Mouse (Mus musculus): ENCODE results near the gene Cgref1. TPM values are rescaled to one million over a fixed set of nuclear protein-coding genes. Genes with fewer than 3 reads are reported as not detected.

Cgref1 gene
- polyA plus RNA-seq, 1 experiment from 2014 or later: 8.5 TPM

GRCm38 (mm10) chr5:30934725-30935461 is 10.5 kb downstream of the Cgref1 start:
- H3K27ac ChIP-seq (ENCODE audit: low read depth, low read length): no peak overlapping the region
- ATAC-seq (ENCODE audit: low FRiP score): no peak
- no peak overlapping the region for H3K9ac ChIP-seq (ENCODE audit: low read length)
- H3K4me2 ChIP-seq: no peak overlapping the region
- H3K27me3 ChIP-seq (ENCODE audit: control insufficient read depth, insufficient read depth, low read length): no peaks in the 10 kb centered on the region
- DNase-seq (ENCODE audit: low spot score, missing footprints): no peak
- no peaks in the 10 kb centered on the region for H3K4me1 ChIP-seq (ENCODE audit: control insufficient read depth, insufficient read depth, low read length)
- no peak overlapping the region for H3K4me3 ChIP-seq (ENCODE audit: low read depth, low read length)
- no peaks in the 10 kb centered on the region for H3K36me3 ChIP-seq (ENCODE audit: control insufficient read depth, insufficient read depth, low read length)
- H3K9me3 ChIP-seq (ENCODE audit: control insufficient read depth, low read length): no peaks in the 10 kb centered on the region
- 91% methylated on average over 5 of the region's 5 CpGs for WGBS

DNA sequence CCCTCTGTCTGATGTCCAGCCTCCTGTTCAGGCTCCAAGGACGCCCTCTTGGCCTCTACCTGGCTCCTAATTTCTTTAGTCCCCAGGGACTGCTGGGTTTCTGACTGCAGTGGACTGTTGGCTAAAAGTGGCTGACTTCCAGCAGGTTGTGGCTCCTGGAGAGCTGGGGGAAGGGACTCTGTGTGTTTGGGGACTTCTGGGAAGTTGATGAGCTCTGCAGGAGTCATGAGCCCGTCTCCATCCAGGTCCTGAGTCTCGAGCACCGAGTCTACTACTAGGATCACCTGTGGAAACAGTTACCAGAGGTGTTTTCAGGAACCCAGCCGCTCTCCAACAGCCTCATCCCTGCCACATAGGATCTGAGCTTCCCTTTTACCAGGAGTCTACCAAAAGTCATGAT is 11.7 kb downstream of the Cgref1 start:
- no peak overlapping the region for H3K4me2 ChIP-seq
- WGBS: 75% methylated on average over 5 of the region's 5 CpGs
- no peaks in the 10 kb centered on the region for H3K4me1 ChIP-seq (ENCODE audit: control insufficient read depth, insufficient read depth, low read length)
- H3K9me3 ChIP-seq (ENCODE audit: control insufficient read depth, low read length): no peaks in the 10 kb centered on the region
- H3K9ac ChIP-seq (ENCODE audit: low read length): no peak overlapping the region
- no peak for ATAC-seq (ENCODE audit: low FRiP score)
- no peak overlapping the region for H3K4me3 ChIP-seq (ENCODE audit: low read depth, low read length)
- H3K36me3 ChIP-seq (ENCODE audit: control insufficient read depth, insufficient read depth, low read length): no peaks in the 10 kb centered on the region
- no peaks in the 10 kb centered on the region for H3K27me3 ChIP-seq (ENCODE audit: control insufficient read depth, insufficient read depth, low read length)
- no peak overlapping the region for H3K27ac ChIP-seq (ENCODE audit: low read depth, low read length)
- no peak for DNase-seq (ENCODE audit: low spot score, missing footprints)

DNA sequence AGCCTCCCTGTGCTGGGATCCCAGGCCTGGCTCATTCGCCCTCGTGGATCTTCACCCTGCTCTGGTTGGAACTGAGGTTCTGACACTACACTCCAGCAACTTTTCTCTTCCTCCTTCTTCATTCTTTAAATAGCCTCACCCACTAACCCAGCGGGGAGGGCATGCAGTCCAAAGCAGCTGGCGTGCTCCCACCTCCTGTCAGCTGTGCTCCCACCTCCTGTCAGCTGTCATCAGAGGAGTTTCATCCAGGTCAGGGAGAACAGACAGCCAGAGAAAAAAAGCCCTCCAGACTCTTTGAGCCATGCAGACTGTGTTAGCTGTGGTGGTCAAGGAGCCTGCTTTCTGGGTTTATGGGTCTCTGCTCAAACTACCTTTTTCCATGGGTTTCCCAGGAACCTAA is 14.0 kb downstream of the Cgref1 start:
- WGBS: 86% methylated on average over 4 of the region's 4 CpGs
- no peaks in the 10 kb centered on the region for H3K4me1 ChIP-seq (ENCODE audit: control insufficient read depth, insufficient read depth, low read length)
- H3K4me2 ChIP-seq: no peak overlapping the region
- H3K27me3 ChIP-seq (ENCODE audit: control insufficient read depth, insufficient read depth, low read length): no peaks in the 10 kb centered on the region
- H3K36me3 ChIP-seq (ENCODE audit: control insufficient read depth, insufficient read depth, low read length): no peaks in the 10 kb centered on the region
- no peak overlapping the region for H3K4me3 ChIP-seq (ENCODE audit: low read depth, low read length)
- no peak for ATAC-seq (ENCODE audit: low FRiP score)
- H3K9me3 ChIP-seq (ENCODE audit: control insufficient read depth, low read length): no peaks in the 10 kb centered on the region
- no peak overlapping the region for H3K9ac ChIP-seq (ENCODE audit: low read length)
- DNase-seq (ENCODE audit: low spot score, missing footprints): no peak
- H3K27ac ChIP-seq (ENCODE audit: low read depth, low read length): no peak overlapping the region

GRCm38 (mm10) chr5:30930846-30931245 is 14.5 kb downstream of the Cgref1 start:
- Histone ChIP-seq H3K9me3 (ENCODE audit: control insufficient read depth, low read length) (no peaks in the 10 kb centered on the region), H3K4me1 (ENCODE audit: control insufficient read depth, insufficient read depth, low read length) (no peaks in the 10 kb centered on the region), H3K4me2 (no peak overlapping the region), H3K4me3 (ENCODE audit: low read depth, low read length) (no peak overlapping the region), H3K27ac (ENCODE audit: low read depth, low read length) (no peak overlapping the region), H3K36me3 (ENCODE audit: control insufficient read depth, insufficient read depth, low read length) (no peaks in the 10 kb centered on the region), H3K9ac (ENCODE audit: low read length) (no peak overlapping the region), H3K27me3 (ENCODE audit: control insufficient read depth, insufficient read depth, low read length) (no peaks in the 10 kb centered on the region)
- DNase-seq (ENCODE audit: low spot score, missing footprints): no peak
- ATAC-seq (ENCODE audit: low FRiP score): no peak
- WGBS: 90% methylated on average over 6 of the region's 6 CpGs

- Histone ChIP-seq H3K36me3 (ENCODE audit: control insufficient read depth, insufficient read depth, low read length) (no peaks in the 10 kb centered on the region), H3K27me3 (ENCODE audit: control insufficient read depth, insufficient read depth, low read length) (no peaks in the 10 kb centered on the region), H3K9me3 (ENCODE audit: control insufficient read depth, low read length) (no peaks in the 10 kb centered on the region), H3K27ac (ENCODE audit: low read depth, low read length) (no peak overlapping the region), H3K4me3 (ENCODE audit: low read depth, low read length) (no peak overlapping the region), H3K4me1 (ENCODE audit: control insufficient read depth, insufficient read depth, low read length) (no peaks in the 10 kb centered on the region), H3K4me2 (no peak overlapping the region), H3K9ac (ENCODE audit: low read length) (no peak overlapping the region)
- 47% methylated on average over 4 of the region's 4 CpGs for WGBS
- ATAC-seq (ENCODE audit: low FRiP score): no peak
- peak; percentile 94 for DNase-seq (ENCODE audit: low spot score, missing footprints)
Observed at GRCm38 (mm10) chr5:30930121-30930520, 15.3 kb downstream of the Cgref1 start.

GRCm38 (mm10) chr5:30927945-30928529 is 17.4 kb downstream of the Cgref1 start:
- Histone ChIP-seq H3K27me3 (ENCODE audit: control insufficient read depth, insufficient read depth, low read length) (no peaks in the 10 kb centered on the region), H3K9ac (ENCODE audit: low read length) (no peak overlapping the region), H3K9me3 (ENCODE audit: control insufficient read depth, low read length) (no peaks in the 10 kb centered on the region), H3K36me3 (ENCODE audit: control insufficient read depth, insufficient read depth, low read length) (no peaks in the 10 kb centered on the region), H3K4me1 (ENCODE audit: control insufficient read depth, insufficient read depth, low read length) (no peaks in the 10 kb centered on the region), H3K4me3 (ENCODE audit: low read depth, low read length) (no peak overlapping the region), H3K27ac (ENCODE audit: low read depth, low read length) (no peak overlapping the region), H3K4me2 (no peak overlapping the region)
- DNase-seq (ENCODE audit: low spot score, missing footprints) (no peak), ATAC-seq (ENCODE audit: low FRiP score) (peak; percentile 42; the same call in 1 of the 2 replicates)
- WGBS: 41% methylated on average over 7 of the region's 7 CpGs

- Histone ChIP-seq H3K27ac (ENCODE audit: low read depth, low read length) (no peak overlapping the region), H3K36me3 (ENCODE audit: control insufficient read depth, insufficient read depth, low read length) (no peaks in the 10 kb centered on the region), H3K9me3 (ENCODE audit: control insufficient read depth, low read length) (no peaks in the 10 kb centered on the region), H3K9ac (ENCODE audit: low read length) (no peak overlapping the region), H3K4me1 (ENCODE audit: control insufficient read depth, insufficient read depth, low read length) (peaks cover 10% of the 10 kb centered on the region), H3K4me2 (no peak overlapping the region), H3K27me3 (ENCODE audit: control insufficient read depth, insufficient read depth, low read length) (no peaks in the 10 kb centered on the region), H3K4me3 (ENCODE audit: low read depth, low read length) (no peak overlapping the region)
- ATAC-seq (ENCODE audit: low FRiP score): no peak
- 79% methylated on average over 2 of the region's 2 CpGs for WGBS
- no peak for DNase-seq (ENCODE audit: low spot score, missing footprints)
Observed at GRCm38 (mm10) chr5:30926073-30926472, 19.3 kb downstream of the Cgref1 start.

DNA sequence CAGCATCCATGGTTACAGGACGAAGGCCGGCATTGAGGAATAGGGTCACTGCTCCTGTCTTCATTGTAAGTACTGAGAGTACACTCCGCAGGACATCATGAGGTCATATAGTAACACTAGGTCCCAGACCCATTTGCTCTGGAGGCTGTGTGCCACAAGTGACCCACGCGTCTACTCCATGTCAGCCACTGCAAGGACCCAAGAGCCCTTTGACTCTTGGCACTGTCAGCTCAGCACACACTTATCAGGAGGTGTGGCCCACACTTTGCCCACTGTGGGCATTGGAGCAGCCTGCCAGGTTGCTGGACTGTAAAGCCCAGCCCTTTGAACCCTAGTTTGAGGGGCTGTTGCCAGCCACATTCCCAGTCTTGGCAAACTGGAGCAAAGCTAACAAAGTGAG is 20.2 kb downstream of the Cgref1 start:
- 92% methylated on average over 5 of the region's 5 CpGs for WGBS
- Histone ChIP-seq H3K36me3 (ENCODE audit: control insufficient read depth, insufficient read depth, low read length) (no peaks in the 10 kb centered on the region), H3K4me3 (ENCODE audit: low read depth, low read length) (no peak overlapping the region), H3K9ac (ENCODE audit: low read length) (no peak overlapping the region), H3K4me2 (no peak overlapping the region), H3K27me3 (ENCODE audit: control insufficient read depth, insufficient read depth, low read length) (no peaks in the 10 kb centered on the region; the same call in 1 of the 2 replicates), H3K9me3 (ENCODE audit: control insufficient read depth, low read length) (no peaks in the 10 kb centered on the region), H3K4me1 (ENCODE audit: control insufficient read depth, insufficient read depth, low read length) (peaks cover 10% of the 10 kb centered on the region), H3K27ac (ENCODE audit: low read depth, low read length) (no peak overlapping the region)
- ATAC-seq (ENCODE audit: low FRiP score) (no peak), DNase-seq (ENCODE audit: low spot score, missing footprints) (no peak)

DNA sequence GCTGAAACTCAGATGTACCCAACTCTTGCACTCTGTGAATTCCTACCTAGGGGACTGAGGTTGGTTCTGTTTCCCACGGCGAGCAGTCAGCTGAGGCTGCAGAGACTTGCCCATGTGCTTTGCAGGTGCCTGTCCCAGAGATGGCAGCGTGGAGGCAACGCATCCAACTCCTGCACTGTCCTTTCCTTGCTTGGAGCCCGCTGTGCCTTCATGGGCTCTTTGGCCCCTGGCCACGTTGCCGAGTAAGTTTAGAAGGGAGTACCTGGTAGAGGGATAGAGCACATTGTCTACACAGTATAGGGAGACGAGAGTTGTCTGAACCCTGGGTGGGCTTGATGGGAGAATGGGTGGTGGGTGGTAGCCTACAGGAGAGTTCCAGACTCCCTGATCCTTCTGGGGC is 20.8 kb downstream of the Cgref1 start:
- Histone ChIP-seq H3K27ac (ENCODE audit: low read depth, low read length) (no peak overlapping the region), H3K4me2 (no peak overlapping the region), H3K4me1 (ENCODE audit: control insufficient read depth, insufficient read depth, low read length) (peaks cover 10% of the 10 kb centered on the region), H3K27me3 (ENCODE audit: control insufficient read depth, insufficient read depth, low read length) (no peaks in the 10 kb centered on the region; the same call in 1 of the 2 replicates), H3K9me3 (ENCODE audit: control insufficient read depth, low read length) (no peaks in the 10 kb centered on the region), H3K4me3 (ENCODE audit: low read depth, low read length) (no peak overlapping the region), H3K9ac (ENCODE audit: low read length) (no peak overlapping the region), H3K36me3 (ENCODE audit: control insufficient read depth, insufficient read depth, low read length) (no peaks in the 10 kb centered on the region)
- 82% methylated on average over 8 of the region's 8 CpGs for WGBS
- no peak for ATAC-seq (ENCODE audit: low FRiP score)
- no peak for DNase-seq (ENCODE audit: low spot score, missing footprints)

Measured in midbrain, embryonic 11.5 days (tissue).